Mouse (Mus musculus): Measurements from ENCODE around the gene Reck.

- TF ChIP-seq CTCF (IDR thresholded peaks at IDR 0.05; ENCODE audit: low read depth, low read length) (no peak), POLR2A (IDR thresholded peaks at IDR 0.05; ENCODE audit: borderline replicate concordance, low read depth, low read length) (no peak)
Observed at GRCm38 (mm10) chr4:43877230-43877629, 1.9 kb downstream of the Reck start.

All from bone marrow macrophage, adult 2 months (primary cell).